Mouse (Mus musculus) MEL (cell line): ENCODE measurements around the gene Igf2bp2. TPM values are rescaled to one million over a fixed set of nuclear protein-coding genes. Genes with fewer than 3 reads are reported as not detected.

Source experiments
- DNase-seq: peaks from one replicate; pipeline ENCODE4 v3.0.0; 2011; ENCODE audit warnings: low read depth, low spot score
- H3K27ac ChIP-seq: 2 replicates; pipeline ENCODE4 v1.5.1; 2012; ENCODE audit warnings: low read depth, mild to moderate bottlenecking, control low read depth, low read length, moderate library complexity; ENCODE audit not compliant: control insufficient read depth
- H3K27me3 ChIP-seq, 2 experiments: fragments of 150-350 bp in 1 of 2; sonication (generic) in 1 of 2; 2 replicates each; pipeline ENCODE4 v1.6.1; 2012; ENCODE audit warnings: low read length in 2 of 2, mild to moderate bottlenecking in 2 of 2, improper control_type of control experiment in 1 of 2, moderate library complexity in 1 of 2; ENCODE audit not compliant: insufficient read depth in 2 of 2, control insufficient read depth in 1 of 2
- H3K36me3 ChIP-seq, 2 experiments: 2 replicates each; pipeline ENCODE4 v1.6.1; 2012 to 2014; ENCODE audit warnings: low read length in 2 of 2, improper control_type of control experiment in 1 of 2, inconsistent platforms in 1 of 2, mild to moderate bottlenecking in 1 of 2; ENCODE audit not compliant: insufficient read depth in 2 of 2, control insufficient read depth in 1 of 2
- H3K4me1 ChIP-seq, 2 experiments: fragments of 150-350 bp in 1 of 2; sonication (generic) in 1 of 2; 2 replicates each; pipeline ENCODE4 v1.6.1; 2012; ENCODE audit warnings: low read length in 2 of 2, improper control_type of control experiment in 1 of 2, mild to moderate bottlenecking in 1 of 2; ENCODE audit not compliant: insufficient read depth in 2 of 2, control insufficient read depth in 1 of 2
- H3K4me3 ChIP-seq, 2 experiments: fragments of 150-350 bp in 1 of 2; sonication (generic) in 1 of 2; 2 replicates each; pipeline ENCODE4 v1.5.1; 2012; ENCODE audit warnings: low read depth in 2 of 2, low read length in 2 of 2, mild to moderate bottlenecking in 2 of 2, moderate library complexity in 2 of 2, control low read depth in 1 of 2, improper control_type of control experiment in 1 of 2; ENCODE audit not compliant: control insufficient read depth in 1 of 2, insufficient read depth in 1 of 2
- H3K79me2 ChIP-seq: 2 replicates; pipeline ENCODE4 v1.6.1; 2012; ENCODE audit warnings: mild to moderate bottlenecking, low read length, moderate library complexity; ENCODE audit not compliant: control insufficient read depth, poor library complexity, insufficient read depth
- H3K9ac ChIP-seq: 2 replicates; pipeline ENCODE4 v1.6.1; 2012; ENCODE audit warnings: low read depth, mild to moderate bottlenecking, control low read depth, low read length, moderate library complexity; ENCODE audit not compliant: control insufficient read depth, poor library complexity, severe bottlenecking
- H3K9me3 ChIP-seq: fragments of 150-350 bp; sonication (generic); replicated peaks from 2 replicates; pipeline ENCODE4 v1.6.1; 2012; ENCODE audit warnings: mild to moderate bottlenecking, low read length, improper control_type of control experiment, moderate library complexity; ENCODE audit not compliant: insufficient read depth
- BHLHE40 ChIP-seq: IDR thresholded peaks from 2 replicates; pipeline ENCODE4 v1.6.1; 2012; ENCODE audit warnings: low read depth, mild to moderate bottlenecking, inconsistent platforms, low read length, improper control_type of control experiment, borderline replicate concordance
- CHD1 ChIP-seq: IDR thresholded peaks from 2 replicates; pipeline ENCODE4 v1.6.1; 2012; ENCODE audit warnings: low read depth, mild to moderate bottlenecking, inconsistent platforms, low read length, improper control_type of control experiment
- CHD2 ChIP-seq: IDR thresholded peaks from 2 replicates; pipeline ENCODE4 v1.6.1; 2011; ENCODE audit warnings: low read length, improper control_type of control experiment
- CTCF ChIP-seq, 3 experiments: IDR thresholded peaks in 2 of 3; conservative IDR thresholded peaks in 1 of 3; 2 replicates each; pipeline ENCODE4 v1.5.1; 2011 to 2012; ENCODE audit warnings: low read length in 3 of 3, low read depth in 2 of 3, mild to moderate bottlenecking in 2 of 3, improper control_type of control experiment in 1 of 3, inconsistent platforms in 1 of 3, mixed read lengths in 1 of 3, moderate library complexity in 1 of 3; ENCODE audit not compliant: control insufficient read depth in 1 of 3, insufficient read depth in 1 of 3, poor library complexity in 1 of 3, severe bottlenecking in 1 of 3
- ELF1 ChIP-seq: IDR thresholded peaks from 2 replicates; pipeline ENCODE4 v1.6.1; 2014; ENCODE audit warnings: low read depth, mild to moderate bottlenecking, inconsistent platforms, low read length, improper control_type of control experiment, moderate library complexity
- GABPA ChIP-seq: IDR thresholded peaks from 2 replicates; pipeline ENCODE4 v1.6.1; 2012; ENCODE audit warnings: low read depth, mild to moderate bottlenecking, inconsistent platforms, low read length, improper control_type of control experiment, moderate library complexity
- MAX ChIP-seq: IDR thresholded peaks from 2 replicates; pipeline ENCODE4 v1.6.1; 2011; ENCODE audit warnings: low read length, improper control_type of control experiment
- MAZ ChIP-seq: IDR thresholded peaks from 2 replicates; pipeline ENCODE4 v1.6.1; 2012; ENCODE audit warnings: low read depth, mild to moderate bottlenecking, inconsistent platforms, low read length, improper control_type of control experiment
- MYB ChIP-seq: IDR thresholded peaks from 2 replicates; pipeline ENCODE4 v1.6.1; 2011; ENCODE audit warnings: mild to moderate bottlenecking, low read depth, low read length, improper control_type of control experiment
- POLR2A ChIP-seq, 2 experiments: IDR thresholded peaks; 2 replicates each; pipeline ENCODE4 v1.6.1; 2011 to 2012; ENCODE audit warnings: low read length in 2 of 2, mild to moderate bottlenecking in 2 of 2, control low read depth in 1 of 2, improper control_type of control experiment in 1 of 2, low read depth in 1 of 2, moderate library complexity in 1 of 2; ENCODE audit not compliant: control insufficient read depth in 1 of 2, insufficient read depth in 1 of 2, poor library complexity in 1 of 2
- RAD21 ChIP-seq: IDR thresholded peaks from 2 replicates; pipeline ENCODE4 v1.6.1; 2011; ENCODE audit warnings: mild to moderate bottlenecking, low read depth, low read length, improper control_type of control experiment
- SMC3 ChIP-seq: IDR thresholded peaks from 2 replicates; pipeline ENCODE4 v1.6.1; 2011; ENCODE audit warnings: low read depth, low read length, improper control_type of control experiment
- TCF12 ChIP-seq: IDR thresholded peaks from 2 replicates; pipeline ENCODE4 v1.6.1; 2014; ENCODE audit warnings: low read depth, mild to moderate bottlenecking, inconsistent platforms, low read length, improper control_type of control experiment, moderate library complexity
- UBTF ChIP-seq: IDR thresholded peaks from 2 replicates; pipeline ENCODE4 v1.6.1; 2012; ENCODE audit warnings: low read depth, mild to moderate bottlenecking, inconsistent platforms, low read length, improper control_type of control experiment, moderate library complexity, borderline replicate concordance; ENCODE audit not compliant: insufficient read depth
- ZC3H11A ChIP-seq: IDR thresholded peaks from 2 replicates; pipeline ENCODE4 v1.6.1; 2012; ENCODE audit warnings: low read depth, mild to moderate bottlenecking, inconsistent platforms, low read length, improper control_type of control experiment
- ZKSCAN1 ChIP-seq: IDR thresholded peaks from 2 replicates; pipeline ENCODE4 v1.6.1; 2012; ENCODE audit warnings: low read depth, mild to moderate bottlenecking, inconsistent platforms, low read length, improper control_type of control experiment, moderate library complexity
- polyA plus RNA-seq, 2 experiments: library from polyadenylated mRNA; stranded (reverse) in 1 of 2; unstranded in 1 of 2; fragments of >175 nt in 1 of 2; fragments of >200 nt in 1 of 2; gene quantifications; 2 replicates each; pipeline versions ENCODE4 v1.2.1 to v1.2.4; 2012; ENCODE audit warnings: low replicate concordance in 2 of 2, low read depth in 1 of 2; ENCODE audit not compliant: insufficient read length in 2 of 2, insufficient read depth in 1 of 2, missing spikeins in 1 of 2
- total RNA-seq: library from RNA; depleted of rRNA; stranded (reverse); fragments of 300-350 nt; gene quantifications from 2 replicates; pipeline ENCODE4 v1.2.3, GENCODE M21; 2012

The Igf2bp2 gene
- total and polyA plus RNA-seq, 3 experiments, result 0.23 to 0.86 TPM; not detected in 1

DNA sequence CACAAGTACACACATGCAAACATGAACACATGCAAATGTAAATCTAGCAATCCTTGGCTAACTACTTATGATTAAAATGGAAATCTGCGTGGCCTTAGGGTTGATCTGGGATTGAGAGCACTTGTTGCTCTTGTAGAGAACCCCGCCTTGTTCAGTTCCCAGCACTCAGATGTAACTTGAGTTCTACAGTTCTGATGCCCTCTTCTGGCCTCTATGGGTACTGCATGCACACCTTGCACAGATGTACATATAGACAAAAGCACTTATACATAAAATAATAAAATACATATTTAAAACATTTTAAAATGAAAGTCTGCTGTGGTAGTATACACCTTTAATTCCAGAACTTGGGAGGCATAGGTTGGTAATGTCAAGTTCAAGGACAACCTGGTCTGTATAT, 141.0 kb downstream of the Igf2bp2 start:
- H3K36me3 ChIP-seq, result peaks cover 7 to 32% of the 10 kb centered on the region in 2 experiments
- H3K79me2 ChIP-seq, result no peaks in the 10 kb centered on the region
- TF ChIP-seq RAD21 (peak; percentile 36), SMC3 (peak; percentile 42), BHLHE40 (no peak), CTCF (IDR thresholded peaks at IDR 0.05 in 2 of 3, conservative IDR thresholded peaks at IDR 0.05 in 1 of 3; ENCODE audit: control insufficient read depth in 1 of 3, insufficient read depth in 1 of 3, low read depth in 2 of 3, low read length in 3 of 3, poor library complexity in 1 of 3, severe bottlenecking in 1 of 3) (peak; percentile 26 to 58 (median 48)), CHD1 (no peak)
- no peaks in the 10 kb centered on the region for H3K27me3 ChIP-seq
- H3K4me1 ChIP-seq, result peaks cover 0 to 4% of the 10 kb centered on the region in 2 experiments; a peak in 2 of 4 replicates
- H3K27ac ChIP-seq, result no peak overlapping the region
- H3K4me3 ChIP-seq, result no peak overlapping the region
- no peaks in the 10 kb centered on the region for H3K9me3 ChIP-seq
- peak; percentile 73 for DNase-seq
- H3K9ac ChIP-seq, result no peak overlapping the region

DNA sequence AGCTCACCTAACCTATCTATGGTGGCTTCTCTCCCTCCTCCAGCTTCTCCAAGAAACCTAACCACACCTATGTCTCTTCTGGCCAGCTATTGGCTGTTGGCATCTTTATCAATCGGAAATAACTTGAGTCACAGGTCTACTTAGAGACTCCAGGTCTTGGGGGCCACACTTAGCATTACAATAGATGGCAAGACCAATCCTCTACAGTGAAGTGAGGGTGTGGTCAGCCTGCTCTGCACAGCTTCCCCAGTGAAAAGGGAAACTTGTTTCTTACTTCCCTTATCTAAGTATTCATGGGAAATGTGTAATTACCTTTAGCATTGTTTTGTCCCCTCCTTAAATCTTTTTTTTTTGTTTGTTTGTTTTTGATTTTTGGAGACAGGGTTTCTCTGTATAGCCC, 147.5 kb downstream of the Igf2bp2 start:
- no peak for TF ChIP-seq MYB
- no peak for TF ChIP-seq UBTF
- no peak for TF ChIP-seq CTCF (IDR thresholded peaks at IDR 0.05 in 2 of 3, conservative IDR thresholded peaks at IDR 0.05 in 1 of 3; ENCODE audit: control insufficient read depth in 1 of 3, insufficient read depth in 1 of 3, low read depth in 2 of 3, low read length in 3 of 3, poor library complexity in 1 of 3, severe bottlenecking in 1 of 3)
- no peak for TF ChIP-seq MAX
- TF ChIP-seq TCF12, result no peak
- no peak for TF ChIP-seq ZKSCAN1
- TF ChIP-seq MAZ, result no peak
- no peak for TF ChIP-seq CHD1
- TF ChIP-seq, all 39 proteins: peak for 0
- H3K4me1 ChIP-seq, result peaks cover 8 to 9% of the 10 kb centered on the region in 2 experiments; a peak in 3 of 4 replicates
- no peak overlapping the region for H3K4me3 ChIP-seq
- no peak overlapping the region for H3K9ac ChIP-seq
- H3K27me3 ChIP-seq, result no peaks in the 10 kb centered on the region
- H3K36me3 ChIP-seq, result peaks cover 12 to 28% of the 10 kb centered on the region in 2 experiments
- H3K27ac ChIP-seq, result no peak overlapping the region
- DNase-seq, result peak; percentile 66
- H3K9me3 ChIP-seq, result no peaks in the 10 kb centered on the region
- peaks cover 19% of the 10 kb centered on the region for H3K79me2 ChIP-seq

DNA sequence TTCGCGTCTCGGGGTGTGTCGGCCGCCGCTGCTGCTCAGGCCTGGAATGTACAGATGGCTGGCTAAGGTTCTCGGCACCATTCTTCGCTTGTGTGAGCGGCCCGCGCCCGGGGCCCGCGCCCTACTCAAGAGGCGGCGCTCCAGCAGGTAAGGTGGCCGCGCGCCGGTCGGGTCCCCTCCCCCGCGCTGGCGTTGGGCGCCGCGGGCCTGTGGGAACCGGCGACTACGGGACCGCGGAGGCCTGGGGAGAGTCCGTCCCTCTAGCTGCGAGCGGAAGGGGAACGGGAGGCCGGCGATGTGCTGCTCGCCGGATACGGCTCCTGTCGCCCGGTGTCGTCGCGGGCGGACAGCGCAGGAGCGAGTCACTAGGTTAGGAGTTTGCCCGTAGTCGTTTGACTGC, 153.5 kb downstream of the Igf2bp2 start:
- no peaks in the 10 kb centered on the region for H3K9me3 ChIP-seq
- H3K9ac ChIP-seq, result peak overlapping the region; percentile 90
- peaks cover 28% of the 10 kb centered on the region for H3K79me2 ChIP-seq
- TF ChIP-seq GABPA, result no peak
- no peak for TF ChIP-seq ZC3H11A
- 0 out of 4 replicates have a peak, but pooled peaks of 1 of the 2 experiments have one; percentile 9 for TF ChIP-seq POLR2A (IDR thresholded peaks at IDR 0.05; ENCODE audit: control insufficient read depth in 1 of 2, insufficient read depth in 1 of 2, low read depth in 1 of 2, low read length in 2 of 2, poor library complexity in 1 of 2)
- TF ChIP-seq CHD2, result no peak
- TF ChIP-seq UBTF, result 0 out of 2 replicates have a peak, but pooled peaks have one; percentile 44
- TF ChIP-seq MYB, result no peak
- TF ChIP-seq ELF1, result no peak
- TF ChIP-seq TCF12, result no peak
- peak overlapping the region; percentile 6 for H3K27ac ChIP-seq
- peaks cover 4 to 23% of the 10 kb centered on the region in 2 experiments; a peak in 2 of 4 replicates for H3K36me3 ChIP-seq
- H3K4me1 ChIP-seq, result peaks cover 7% of the 10 kb centered on the region in 2 experiments; a peak in 3 of 4 replicates
- peak; percentile 62 for DNase-seq
- peaks cover 0 to 1% of the 10 kb centered on the region in 2 experiments; a peak in 1 of 4 replicates for H3K27me3 ChIP-seq
- peak overlapping the region; percentile 82 to 96 for H3K4me3 ChIP-seq
